Mouse (Mus musculus): Measurements from ENCODE around the gene Slc25a17.

GRCm38 (mm10) chr15:81294386-81294785, 66.2 kb downstream of the Slc25a17 start:
- no peak for TF ChIP-seq CTCF (IDR thresholded peaks at IDR 0.05; ENCODE audit: insufficient read depth, low read depth, low read length)
- TF ChIP-seq POLR2A (IDR thresholded peaks at IDR 0.05; ENCODE audit: insufficient read depth, low read depth, low read length) = no peak

Measured in olfactory bulb, adult 2 months (tissue).